Mouse (Mus musculus) inflammation-experienced regulatory T-cells, adult 6 months (primary cell): ENCODE measurements around the gene Il21. TPM values are rescaled to one million over a fixed set of nuclear protein-coding genes. Genes with fewer than 3 reads are reported as not detected.

Source experiments
- ATAC-seq: one replicate; pipeline ENCODE4 v1.8.0; 2017
- polyA plus RNA-seq, 3 experiments: library from polyadenylated mRNA; unstranded; fragments of 100-300 nt; shearing (Covaris generic); gene quantifications; one replicate each; pipeline ENCODE4 v1.2.1; 2017

The Il21 gene
- 10 to 100 TPM in 1 of 3 experiments, 1 to 10 TPM in 2; 3.7 to 11.3 (median 6.7) TPM for polyA plus RNA-seq

DNA sequence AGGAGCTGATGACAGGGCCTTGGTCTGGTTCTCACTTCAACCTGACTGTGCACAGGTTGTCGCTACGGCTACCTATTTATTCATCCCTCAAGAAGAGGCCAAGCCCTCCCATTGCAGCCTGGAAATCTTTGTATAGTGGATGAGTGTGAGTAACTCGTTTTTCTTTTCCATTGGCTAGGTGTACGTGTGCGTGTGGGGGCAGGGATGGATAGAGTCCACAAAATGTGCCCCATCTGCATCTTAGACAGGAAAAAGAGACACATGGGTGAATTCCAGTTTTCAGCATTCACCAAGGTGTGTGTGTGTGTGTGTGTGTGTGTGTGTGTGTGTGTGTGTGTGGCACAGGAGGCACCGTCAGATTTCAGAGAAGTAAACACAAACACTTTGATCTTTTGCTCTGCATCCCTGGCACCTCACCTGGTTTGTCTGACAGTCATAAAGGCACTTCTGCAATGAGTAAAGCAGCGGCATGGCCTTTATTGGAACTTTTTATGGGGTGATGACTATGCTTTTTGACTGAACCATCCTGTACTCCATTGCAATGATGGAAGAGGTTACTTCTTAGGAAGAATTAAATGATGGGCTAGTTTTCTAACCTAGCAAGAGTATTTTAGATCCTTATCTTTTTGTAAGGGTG, at the start of gene Il21:
Gene Il21 (minus strand): TSS at position 51 of the 637 bp plus-strand sequence.
- peak; percentile 68 for ATAC-seq

DNA sequence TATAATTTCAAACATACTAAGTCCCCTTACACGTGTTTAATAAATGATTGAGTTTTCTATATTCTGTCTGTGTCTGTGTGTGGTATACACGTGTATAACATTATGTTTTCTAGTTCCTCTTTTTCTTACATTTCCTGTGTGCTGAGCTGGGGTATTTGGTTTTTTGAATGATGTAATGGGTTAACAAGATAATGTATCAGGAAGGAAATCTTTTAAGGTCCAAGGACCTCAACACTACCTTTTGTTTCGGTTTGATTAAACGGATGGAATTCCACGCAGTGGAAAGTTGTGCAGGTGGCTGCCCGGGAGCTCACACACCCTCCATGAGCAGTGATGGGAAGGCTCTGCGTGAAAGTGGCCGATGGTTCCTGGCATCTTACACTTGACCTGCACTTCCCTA, 48.4 kb upstream of the Il21 start:
- peak; percentile 51 for ATAC-seq

DNA sequence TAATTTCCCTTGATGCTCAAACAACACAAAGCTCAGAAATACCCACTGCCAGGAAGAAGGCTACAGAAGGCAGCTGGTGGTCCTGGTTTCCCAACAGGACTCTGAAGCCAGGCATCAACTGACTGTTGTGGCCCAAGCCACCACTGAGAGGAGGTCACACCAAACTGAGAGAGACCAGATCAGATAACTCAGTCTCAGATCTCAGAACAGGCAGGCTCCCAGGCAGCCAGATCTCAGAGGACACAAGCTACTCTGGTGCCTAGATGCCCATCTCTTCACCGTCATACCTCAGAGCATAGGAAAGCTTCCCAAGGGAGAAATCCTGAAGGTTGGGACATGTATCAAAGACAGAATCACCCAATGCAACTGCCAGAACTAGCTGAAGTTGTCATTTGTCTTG, 47.8 kb upstream of the Il21 start:
- no peak for ATAC-seq

DNA sequence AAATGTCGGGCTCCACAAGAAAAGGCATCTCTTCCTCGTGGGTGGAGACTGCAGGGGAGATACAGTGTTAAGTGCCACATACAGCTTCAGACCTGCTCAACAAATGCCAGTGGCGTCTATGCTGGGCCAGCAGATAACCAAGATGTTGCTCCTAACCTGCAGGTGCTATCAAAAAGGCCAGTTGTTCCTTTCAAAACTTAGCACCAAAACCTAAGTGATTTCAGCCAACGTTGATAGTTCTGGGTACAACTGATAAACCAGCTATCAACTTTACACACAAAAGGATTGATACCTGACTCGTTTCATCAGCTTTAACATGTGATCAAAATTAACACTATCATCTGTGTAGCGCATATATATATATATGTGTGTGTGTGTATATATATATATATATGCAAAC, 42.2 kb upstream of the Il21 start:
- no peak for ATAC-seq

DNA sequence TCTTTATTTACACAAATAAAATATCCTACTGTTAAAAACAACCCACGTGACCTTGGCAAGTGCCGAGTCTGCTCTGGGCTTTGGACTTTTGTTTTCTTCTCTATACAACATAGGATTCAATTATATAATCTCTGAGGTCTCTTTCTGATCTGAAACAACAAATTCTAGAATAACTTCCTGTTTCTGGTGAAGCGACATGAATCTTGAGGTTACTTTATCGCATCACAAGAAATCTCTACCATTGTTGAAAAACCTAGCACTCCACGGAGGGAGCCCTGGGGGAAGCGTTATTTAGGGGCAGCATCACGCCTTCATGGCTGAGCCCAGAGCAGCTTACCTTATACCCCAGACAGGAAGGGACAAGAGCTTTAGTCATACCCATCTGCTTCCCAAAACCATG, 40.7 kb upstream of the Il21 start:
- ATAC-seq: peak; percentile 26

DNA sequence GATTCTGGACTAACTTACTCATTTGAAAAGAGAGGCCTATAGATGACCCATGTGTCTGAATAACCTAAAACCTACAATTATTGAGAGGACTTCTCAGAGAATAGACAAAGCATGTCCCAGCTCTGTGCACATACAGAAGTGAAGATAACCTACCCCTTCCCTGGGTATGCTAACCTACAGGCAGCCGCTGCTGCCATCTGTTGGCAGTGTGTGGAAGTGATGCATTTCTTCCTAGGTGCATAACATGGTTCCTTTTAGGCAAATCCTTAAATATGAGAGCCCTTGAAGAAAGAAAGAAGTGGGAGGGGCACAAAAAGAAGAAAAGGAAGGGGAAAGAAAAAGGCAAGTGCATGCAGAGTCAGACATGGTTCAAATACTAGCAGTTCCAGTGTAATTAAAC, 38.8 kb upstream of the Il21 start:
- ATAC-seq: peak; percentile 62

DNA sequence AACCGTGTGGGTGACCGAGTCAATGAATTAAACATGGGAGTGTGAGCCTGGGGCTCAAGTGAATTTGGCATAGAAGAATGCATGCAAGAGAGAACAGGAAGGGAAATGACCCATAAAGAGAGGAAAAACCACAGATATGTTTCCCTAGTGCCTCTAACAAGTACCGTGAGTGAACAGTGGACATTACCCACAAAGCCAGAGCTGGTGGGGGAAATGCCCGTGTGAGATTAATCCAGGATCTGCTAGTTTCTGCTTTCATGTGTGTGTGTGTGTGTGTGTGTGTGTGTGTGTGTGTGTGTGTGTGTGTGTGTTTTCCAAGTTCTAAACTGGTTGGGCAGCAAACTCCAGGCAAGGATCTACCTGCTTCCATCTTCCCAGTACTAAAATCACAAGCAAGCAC, 37.5 kb upstream of the Il21 start:
- ATAC-seq: no peak

DNA sequence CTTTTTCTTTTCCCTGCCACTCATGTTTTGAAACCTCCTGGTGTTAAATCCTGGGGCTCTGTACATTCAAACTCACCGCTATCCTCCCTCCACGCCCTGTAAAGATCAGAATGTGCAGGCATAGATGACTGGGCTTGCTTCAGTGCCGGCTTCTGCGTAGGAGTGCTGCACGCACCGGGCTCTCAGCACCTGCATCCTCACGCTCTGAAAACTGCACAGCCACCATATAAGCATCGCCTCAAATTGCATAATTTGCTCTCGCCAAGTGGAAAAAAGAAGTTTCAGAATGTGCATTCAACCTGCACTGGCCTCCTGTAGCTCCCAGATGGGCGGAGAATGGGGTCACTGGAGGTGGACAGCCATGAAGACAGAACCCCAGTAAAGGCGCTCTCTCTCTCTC, 35.9 kb upstream of the Il21 start:
- peak; percentile 65 for ATAC-seq

DNA sequence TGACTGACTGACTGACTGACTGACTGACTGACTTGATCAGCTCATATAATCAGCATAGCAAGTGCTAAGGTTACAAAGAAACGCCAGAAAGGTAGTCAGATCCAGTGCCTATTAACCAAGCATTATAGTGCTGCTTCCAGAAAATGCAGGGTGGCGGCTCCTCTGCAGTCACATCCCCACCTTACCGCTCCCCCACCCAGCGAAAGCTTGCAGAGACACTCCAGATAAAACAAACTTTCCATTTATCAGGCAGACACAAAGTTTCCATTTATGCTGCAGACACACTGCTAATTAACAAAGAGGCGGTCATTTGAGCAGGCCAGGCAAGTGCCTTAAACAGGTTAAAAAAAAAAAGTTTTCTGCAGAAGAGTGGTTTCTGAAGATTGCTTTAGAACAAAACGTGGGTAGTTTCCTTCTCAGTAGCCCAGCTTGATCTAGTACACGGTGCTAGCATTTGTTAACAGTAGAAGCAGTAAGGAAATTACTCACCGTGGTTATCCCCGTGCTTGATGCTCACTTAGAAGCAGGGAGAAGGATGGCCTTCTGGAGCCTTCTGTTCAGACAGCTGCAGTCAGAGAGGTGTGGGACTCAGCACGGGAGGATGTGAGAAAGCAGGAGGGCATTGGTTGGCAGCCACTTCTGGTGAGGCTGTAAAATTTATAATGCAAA, 27.0 kb upstream of the Il21 start:
- peak; percentile 79 for ATAC-seq

DNA sequence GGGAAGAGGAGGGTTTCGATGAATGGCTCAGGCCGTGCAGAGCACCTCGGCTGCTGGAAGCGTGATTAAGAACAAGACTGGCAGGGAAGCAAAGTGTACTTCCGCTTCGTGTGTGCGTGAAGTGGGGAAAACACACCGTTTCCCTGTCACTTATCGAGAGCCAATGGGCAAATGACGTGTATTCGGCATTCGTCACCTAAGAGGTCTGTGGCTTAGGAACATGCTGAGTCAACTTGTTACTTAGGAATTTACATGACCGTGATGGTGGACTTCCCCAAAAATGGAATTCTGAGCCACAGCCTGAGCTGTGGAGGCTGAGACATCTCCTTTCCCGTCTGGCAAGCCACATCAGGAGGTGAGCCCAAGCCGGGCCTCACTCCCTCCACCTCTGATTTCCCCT, 25.3 kb upstream of the Il21 start:
- ATAC-seq: no peak

DNA sequence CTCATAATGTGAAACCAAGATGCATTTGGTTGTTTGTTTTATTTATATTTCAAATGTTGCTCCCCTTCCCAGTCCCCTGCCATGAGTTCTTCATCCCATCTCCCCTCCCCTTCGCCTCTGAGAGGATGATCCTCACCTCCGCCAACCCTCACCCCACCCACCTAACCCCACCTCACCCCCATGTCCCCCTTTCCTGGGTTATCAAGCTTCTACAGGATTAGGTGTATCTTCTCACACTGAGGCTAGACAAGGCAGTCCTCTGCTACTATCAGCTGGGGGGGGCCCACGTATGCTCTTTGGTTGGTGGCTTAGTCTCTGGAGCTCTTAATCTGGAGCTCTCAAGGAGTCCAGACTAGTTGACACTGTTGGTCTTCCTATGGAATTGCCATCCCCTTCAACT, 18.5 kb upstream of the Il21 start:
- no peak for ATAC-seq

DNA sequence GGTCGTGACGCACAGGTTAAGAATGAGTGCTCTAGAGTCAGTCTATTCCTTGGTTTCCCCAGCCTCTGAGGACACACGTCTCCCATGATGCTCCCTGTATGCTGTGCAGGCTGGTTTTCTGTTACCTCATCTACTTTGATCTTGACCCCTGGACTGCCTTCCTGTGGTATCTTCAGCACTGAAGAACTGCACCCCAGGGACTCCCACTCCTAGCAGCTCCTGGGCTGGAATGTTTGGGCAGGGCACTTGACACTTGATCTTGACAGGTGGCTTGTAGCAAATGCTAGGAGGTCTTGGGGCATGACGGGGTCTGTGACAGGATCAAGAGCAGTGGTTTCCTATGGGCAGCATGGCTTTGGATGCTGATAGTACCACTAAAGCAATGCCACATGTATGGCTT, 2.6 kb upstream of the Il21 start:
- no peak for ATAC-seq

DNA sequence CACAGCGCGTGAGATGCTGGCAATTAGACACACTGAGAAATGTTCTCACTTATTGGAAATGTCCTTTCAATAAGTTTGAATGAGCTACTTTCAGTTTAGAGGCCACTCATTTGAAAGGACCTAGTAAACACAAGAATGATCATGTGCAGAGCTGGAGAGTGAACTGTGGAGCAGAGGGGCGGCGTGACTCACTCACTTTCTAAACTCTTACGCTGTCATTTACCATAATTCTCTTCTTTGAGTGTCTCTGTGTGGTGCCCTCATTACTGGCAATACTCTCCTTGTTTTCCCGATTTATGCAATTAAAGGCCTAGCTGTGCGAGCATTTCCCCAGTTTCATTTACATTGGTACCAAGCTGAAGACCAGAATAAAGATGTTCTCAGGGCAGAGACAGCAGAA, 1.3 kb downstream of the Il21 start:
- no peak for ATAC-seq

DNA sequence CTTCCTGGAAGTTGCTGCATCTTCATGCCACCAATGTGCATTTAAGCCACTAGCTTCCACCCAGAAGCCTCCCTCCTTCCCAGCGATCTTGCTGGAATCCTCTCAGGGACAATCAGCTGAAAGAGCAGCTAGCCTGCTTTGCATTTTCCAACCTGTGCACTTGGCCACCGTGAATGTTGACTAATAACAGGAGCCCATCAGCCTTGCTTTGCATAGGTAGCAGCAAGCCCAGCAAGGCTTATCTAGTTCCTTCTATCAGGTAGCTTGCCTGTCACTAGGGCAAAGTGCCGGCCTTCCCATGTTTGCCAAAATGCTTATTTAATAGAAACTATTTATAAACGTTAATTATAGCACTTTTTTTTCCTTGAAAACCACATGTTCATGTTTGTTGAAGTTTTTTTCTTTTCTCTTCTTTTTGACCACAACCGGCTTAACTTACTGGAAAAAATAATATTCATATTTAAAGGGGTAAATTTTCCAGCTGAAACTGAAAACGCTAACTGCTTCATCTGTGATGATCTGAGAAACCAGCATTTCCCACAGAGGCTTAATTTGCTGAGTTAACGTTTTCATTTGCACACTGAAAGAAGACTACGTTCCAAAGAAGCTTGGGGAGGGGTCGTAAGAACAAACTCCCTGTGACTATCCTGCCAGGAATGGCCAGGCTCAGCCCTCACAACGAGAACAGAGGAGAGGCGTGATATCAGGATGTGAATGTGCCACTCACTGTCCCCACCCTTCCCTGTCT, 3.2 kb downstream of the Il21 start:
- ATAC-seq: peak; percentile 44

DNA sequence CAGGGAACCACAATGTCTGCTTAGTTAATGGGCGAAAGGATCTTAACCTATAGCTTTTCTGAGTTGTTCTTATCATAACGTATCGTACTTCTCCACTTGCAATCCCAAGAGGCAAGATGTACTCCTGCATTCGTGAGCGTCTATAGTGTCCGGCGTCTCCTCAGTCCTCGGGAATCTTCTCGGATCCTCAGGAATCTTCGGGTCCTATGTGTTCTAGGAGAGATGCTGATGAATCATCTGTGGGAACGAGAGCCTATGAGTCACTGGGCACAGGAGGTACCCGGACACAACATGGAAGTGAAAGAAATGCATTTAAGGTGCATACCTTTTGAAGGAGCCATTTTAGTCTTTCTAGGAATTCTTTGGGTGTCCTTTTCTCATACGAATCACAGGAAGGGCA, 7.3 kb downstream of the Il21 start:
- ATAC-seq: no peak

DNA sequence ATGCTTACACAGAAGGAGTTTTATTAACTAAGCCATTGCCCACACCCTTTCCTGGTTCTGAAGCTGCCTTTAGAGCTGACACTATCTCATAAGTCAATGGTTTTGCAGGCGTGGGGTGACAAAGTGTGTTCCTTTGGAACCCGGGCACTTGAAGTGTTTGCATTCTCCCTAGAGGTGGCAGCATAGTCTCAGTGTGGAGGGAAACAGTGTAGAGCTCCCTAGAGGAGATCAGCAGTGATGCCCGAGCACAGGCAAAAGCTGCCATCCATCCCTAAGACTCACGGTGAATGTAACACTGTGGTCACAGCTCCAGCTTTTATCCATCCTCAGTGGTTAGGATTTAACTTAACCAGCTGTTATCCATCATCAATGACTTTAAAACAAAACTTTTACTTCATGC, 13.4 kb downstream of the Il21 start:
- ATAC-seq: peak; percentile 86

DNA sequence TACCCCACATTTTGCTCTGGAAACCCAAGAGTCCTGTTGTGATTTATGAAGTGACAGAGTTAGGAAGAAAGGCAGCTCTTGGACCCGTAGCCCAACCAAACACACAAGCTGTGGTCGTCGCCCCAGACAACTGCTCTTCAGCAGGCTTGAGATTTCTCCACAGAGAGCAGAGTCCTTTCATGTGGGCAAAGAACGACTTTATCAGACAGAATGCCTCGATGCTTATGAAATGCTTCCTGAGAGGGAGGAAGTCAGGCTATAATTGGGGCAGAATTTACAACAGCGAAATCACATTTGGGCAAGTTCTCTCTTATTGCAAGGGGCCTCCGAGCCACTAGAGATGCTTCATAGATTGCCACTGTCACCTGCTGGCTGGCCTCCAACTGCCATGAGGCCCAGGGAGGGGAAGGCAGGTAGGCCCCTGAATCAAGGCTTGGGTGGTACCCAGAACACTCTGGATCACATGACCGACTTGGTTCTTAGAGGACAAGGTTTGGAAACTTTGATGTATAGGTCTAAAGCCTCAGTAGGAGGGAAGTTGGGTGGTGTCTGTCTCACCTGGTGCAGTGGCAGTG, 27.1 kb downstream of the Il21 start:
- peak; percentile 79 for ATAC-seq

DNA sequence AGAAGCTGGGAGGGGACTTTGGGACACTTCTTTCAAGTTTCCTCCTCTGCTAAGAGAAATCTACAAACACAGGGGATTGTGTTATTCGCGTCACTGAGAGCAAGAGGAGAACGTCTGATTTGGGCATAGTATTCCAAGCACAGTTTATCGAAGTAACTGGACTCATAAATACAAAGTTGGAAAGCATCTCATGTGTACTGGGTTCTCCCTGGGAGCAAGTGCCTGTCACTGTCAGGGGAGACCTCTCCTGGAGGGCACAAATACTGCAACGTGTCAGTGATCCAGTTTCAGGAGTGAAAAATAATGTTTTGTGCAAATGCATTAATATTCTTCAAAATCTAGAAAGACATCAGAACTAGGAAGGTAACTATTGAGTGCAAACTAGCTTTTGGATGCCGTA, 27.9 kb downstream of the Il21 start:
- ATAC-seq: no peak

DNA sequence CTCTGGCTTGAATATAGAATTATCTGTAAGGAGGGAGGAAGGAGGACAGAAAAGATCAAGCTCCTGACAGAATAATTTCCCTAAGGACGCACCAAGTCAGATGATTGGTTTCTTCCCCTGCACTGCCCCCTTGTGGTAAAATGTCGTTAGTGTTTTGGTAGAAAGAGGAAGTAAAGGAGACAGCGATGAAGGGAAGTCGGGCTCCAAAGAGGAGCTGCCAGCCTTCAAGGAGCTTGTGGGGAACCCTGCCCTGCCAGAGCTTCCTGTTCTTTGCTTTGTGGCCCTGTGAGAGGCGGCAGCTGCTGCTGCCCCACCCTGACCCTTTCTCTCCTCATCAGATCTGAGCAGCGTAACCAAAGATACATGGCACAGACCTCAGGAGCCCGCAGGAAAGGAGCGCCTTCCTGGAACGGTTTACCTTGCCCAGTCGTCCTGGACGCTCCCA, 28.4 kb downstream of the Il21 start:
- peak; percentile 74 for ATAC-seq

DNA sequence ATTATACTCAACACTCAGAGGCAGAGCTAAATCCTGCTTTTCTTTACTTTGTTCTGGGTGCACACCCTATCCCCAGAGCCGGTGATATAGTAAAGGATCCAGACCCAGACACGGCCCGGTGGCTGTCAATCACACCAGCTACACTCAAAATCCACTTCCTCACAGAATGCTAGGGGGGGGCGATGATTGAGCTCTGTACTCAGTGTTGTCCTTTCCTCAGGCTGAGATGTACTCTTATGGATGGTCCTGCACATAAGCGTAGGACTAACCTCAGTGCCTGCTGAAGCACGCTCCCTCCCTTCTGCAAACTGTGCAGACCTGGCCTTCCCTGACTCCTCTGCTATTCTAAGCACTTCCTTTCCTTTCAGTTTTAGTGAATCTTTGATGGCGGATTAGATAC, 29.6 kb downstream of the Il21 start:
- no peak for ATAC-seq

DNA sequence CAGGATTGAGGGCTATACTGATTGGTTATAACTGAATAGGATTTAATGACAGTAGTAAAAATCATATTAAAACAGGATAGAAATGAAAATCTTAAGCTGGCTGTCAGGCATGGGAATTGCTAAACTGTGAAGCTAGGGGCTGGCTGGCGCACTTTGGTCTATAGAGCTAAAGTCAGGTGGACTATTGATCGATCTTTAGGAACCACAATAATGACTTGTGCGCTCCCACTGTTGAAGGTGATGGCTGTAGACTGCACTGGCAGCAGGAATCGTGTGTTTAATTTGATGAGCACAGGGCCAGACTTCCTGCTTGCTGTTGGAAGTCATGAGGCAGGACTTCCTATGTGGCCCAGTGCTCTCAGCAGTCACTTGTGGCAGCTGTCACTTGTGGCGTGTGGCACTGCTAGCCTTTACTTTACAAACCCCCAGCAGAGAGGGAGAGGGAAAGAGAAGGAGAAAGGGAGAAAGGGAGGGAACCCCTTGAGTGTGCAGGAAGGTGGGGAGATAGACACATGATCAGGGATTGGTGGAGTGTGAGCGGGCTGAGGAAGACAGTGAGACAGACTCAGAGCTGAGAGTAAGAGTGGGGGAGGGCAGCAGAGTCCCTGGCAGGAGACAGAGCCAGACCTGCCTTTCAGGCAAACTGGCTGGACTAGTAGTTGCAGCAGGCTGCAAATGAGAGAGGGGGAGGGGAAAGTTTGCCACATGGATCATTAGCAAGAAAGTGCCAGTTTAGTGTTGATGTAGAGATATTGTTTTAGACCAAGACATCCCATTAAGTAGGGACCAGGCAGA, 31.1 kb downstream of the Il21 start:
- no peak for ATAC-seq

DNA sequence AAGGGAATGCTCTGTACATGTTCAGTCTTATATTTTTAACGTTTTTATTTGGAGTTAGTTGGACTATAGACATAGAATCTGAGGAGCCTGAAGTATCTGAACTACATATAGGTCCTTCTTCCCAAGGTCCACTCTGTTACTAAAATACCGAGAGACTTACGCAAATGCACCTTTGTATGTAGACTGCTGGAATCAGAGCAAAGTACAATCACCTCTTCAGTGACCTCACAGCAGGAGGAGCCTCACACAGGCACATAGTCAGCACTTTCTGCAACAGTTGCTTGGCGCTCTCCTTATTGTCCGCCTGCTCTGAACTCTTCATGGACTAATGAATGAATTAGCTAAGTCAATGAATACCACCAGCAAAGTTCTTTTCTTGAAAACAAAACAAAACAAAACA, 34.1 kb downstream of the Il21 start:
- ATAC-seq: no peak

DNA sequence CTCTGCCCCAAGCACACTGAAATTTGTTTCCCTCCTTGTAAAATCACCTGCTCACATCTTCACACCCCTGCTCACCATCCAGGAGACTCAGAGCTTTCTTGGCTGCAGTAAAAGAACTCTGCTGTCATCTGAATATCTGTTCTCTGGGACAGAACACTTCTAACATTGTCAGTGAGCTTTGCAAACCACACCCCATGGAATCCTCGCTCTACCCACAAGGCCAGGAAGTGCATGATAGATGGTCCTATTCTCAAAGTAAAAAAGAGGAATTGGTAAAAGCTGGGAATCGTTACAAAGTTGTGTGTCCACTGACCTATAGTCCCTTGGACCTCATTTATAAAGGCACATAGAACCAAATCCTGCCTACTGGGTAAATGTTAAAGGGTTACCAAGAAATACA, 40.5 kb downstream of the Il21 start:
- no peak for ATAC-seq
